Mouse (Mus musculus): ENCODE measurements around the gene Lbh.
A peak's percentile ranks its signal among the peaks of the same experiment; 100 is the strongest.

Gene Lbh

GRCm38 (mm10) chr17:72938871-72939568, 20.9 kb downstream of the Lbh start:
- DNase-seq (ENCODE audit: low read depth): peak; percentile 44

DNA sequence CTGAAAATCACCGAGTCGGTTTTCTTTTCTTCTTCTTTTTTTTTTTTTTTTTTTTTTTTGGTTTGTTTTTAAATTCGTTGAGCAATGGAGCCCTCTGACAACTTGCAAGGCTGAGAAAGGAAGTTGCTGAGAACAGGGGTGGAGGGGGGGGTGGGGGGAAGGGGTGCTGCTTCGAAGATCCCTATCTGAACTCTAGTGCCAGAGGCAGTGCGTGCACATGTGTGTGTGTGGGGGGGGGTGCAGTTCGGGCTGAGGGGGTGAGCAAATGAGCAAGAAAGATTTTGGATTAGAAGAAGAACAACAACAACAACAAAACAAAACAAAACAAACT, 21.4 kb downstream of the Lbh start:
- DNase-seq (ENCODE audit: low read depth): peak; percentile 81

GRCm38 (mm10) chr17:72944368-72944767, 26.3 kb downstream of the Lbh start:
- no peak for DNase-seq (ENCODE audit: low read depth)

GRCm38 (mm10) chr17:72947111-72947859, 29.2 kb downstream of the Lbh start:
- DNase-seq (ENCODE audit: low read depth): no peak

- peak; percentile 78 for DNase-seq (ENCODE audit: low read depth)
Observed at GRCm38 (mm10) chr17:72948119-72948518, 30.0 kb downstream of the Lbh start.

DNA sequence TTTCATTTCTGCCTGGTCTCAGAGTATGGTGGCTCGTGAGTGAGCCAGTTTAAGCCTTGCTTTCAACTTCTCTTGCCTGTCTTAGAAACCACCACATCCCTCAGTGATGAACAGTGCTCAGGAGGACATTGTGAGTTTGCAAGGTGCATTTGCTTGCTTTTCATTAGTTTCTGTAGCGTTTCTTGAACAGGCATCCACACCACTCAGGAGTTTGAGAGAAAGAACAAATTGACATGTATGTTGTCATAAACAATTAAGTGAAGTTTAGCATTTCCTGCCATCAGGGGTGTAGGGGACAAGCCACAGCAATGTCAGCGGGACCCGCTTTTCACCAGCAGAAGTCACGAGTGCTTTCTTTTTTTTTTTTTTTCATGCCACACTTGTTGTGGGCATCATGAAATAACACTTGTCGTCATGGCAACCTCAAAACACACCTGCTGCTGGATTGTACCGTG, 31.2 kb downstream of the Lbh start:
- peak; percentile 94 for DNase-seq (ENCODE audit: low read depth)

DNA sequence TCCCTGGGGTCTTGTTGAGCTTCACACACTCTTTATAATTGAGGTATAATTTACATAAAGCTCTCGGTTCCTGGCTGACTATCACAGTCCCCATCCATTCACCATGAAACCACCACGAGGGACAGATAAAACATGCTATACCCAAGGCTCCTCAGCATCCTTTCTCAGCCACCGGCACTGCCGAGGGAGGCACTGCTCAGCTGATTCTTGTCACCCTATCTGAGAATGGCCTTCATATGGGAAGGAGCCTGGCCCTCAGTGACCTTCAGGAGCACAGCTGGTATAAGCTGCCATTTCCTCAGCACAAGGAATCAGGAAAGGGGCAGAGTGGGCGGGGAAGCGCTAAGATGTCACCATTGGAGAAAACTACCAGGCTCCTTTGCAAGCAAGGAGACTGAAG, 33.2 kb downstream of the Lbh start:
- no peak for DNase-seq (ENCODE audit: low read depth)

DNA sequence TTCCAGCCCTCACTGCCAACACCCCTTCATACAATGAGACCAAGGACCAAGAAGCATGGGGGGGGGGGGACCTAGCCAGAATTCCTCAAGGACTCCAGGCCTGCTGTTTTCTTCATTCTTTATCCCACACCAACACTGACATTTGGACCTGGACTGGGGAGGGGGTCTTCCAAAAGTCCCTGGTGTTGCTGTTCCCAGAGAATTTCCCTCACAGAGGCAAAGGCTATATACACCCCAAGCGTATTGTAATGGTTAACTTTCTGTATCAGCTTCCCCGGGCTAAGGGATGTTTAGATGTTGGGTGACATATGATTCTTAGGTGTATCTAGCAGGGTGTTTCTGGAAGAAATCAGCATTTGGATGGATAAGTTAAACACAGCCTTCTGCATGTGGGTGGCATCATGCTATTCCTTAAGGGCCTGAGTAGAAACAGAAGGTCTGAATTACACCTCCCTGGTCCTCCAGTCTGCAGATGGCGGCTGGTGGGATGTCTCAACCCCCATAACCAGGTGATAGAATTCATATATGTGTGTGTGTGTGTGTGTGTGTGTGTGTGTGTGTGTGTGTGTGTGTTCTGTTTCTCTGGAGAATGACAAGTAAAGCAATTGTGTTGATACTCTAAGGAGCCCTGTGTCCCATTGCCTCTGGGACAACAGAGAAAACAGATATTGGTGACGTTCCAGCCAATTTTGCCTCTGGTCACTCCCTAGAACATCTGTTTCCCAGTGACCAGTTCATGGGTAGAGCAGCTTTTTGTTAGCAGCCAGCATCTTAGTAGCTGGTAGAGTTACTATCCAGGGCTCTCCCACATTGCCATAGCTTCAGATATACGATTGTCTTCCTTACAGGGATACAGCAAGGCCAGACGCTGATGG, 35.9 kb downstream of the Lbh start:
- no peak for DNase-seq (ENCODE audit: low read depth)

- no peak for DNase-seq (ENCODE audit: low read depth)
Observed at GRCm38 (mm10) chr17:72955534-72955933, 37.4 kb downstream of the Lbh start.

GRCm38 (mm10) chr17:72957016-72957415, 38.9 kb downstream of the Lbh start:
- no peak for DNase-seq (ENCODE audit: low read depth)

GRCm38 (mm10) chr17:72958886-72959285, 40.8 kb downstream of the Lbh start:
- no peak for DNase-seq (ENCODE audit: low read depth)

GRCm38 (mm10) chr17:72959497-72960039, 41.5 kb downstream of the Lbh start:
- no peak for DNase-seq (ENCODE audit: low read depth)

GRCm38 (mm10) chr17:72960243-72960642, 42.1 kb downstream of the Lbh start:
- DNase-seq (ENCODE audit: low read depth): no peak

- DNase-seq (ENCODE audit: low read depth): no peak
Observed at GRCm38 (mm10) chr17:72960873-72961272, 42.8 kb downstream of the Lbh start.

- no peak for DNase-seq (ENCODE audit: low read depth)
Observed at GRCm38 (mm10) chr17:72961953-72962630, 44.0 kb downstream of the Lbh start.

GRCm38 (mm10) chr17:72965687-72966086, 47.6 kb downstream of the Lbh start:
- DNase-seq (ENCODE audit: low read depth): peak; percentile 63

- DNase-seq (ENCODE audit: low read depth): peak; percentile 71
Observed at GRCm38 (mm10) chr17:72966091-72966531, 48.0 kb downstream of the Lbh start.

DNA sequence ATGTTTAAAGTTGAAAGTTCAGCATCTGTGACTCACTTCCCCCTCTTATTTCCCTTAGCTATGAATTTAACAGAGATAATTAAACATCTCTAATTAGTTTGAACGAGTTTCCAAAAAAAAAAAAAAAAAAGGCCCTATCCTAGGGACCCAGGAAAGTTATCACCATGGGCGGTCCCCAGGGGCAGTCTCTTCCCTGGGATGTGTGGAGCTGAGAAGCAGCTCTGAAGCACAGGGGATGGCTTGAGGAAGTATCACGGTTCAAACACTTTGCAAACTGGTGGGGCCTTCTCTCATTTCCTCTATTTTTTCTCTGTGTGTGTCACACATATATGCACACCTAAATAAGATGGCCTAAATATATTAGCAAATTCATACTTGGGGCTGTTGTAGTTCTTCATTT, 48.8 kb downstream of the Lbh start:
- no peak for DNase-seq (ENCODE audit: low read depth)

GRCm38 (mm10) chr17:72967371-72968175, 49.5 kb downstream of the Lbh start:
- DNase-seq (ENCODE audit: low read depth): peak; percentile 77

GRCm38 (mm10) chr17:72968666-72969065, 50.6 kb downstream of the Lbh start:
- no peak for DNase-seq (ENCODE audit: low read depth)

DNA sequence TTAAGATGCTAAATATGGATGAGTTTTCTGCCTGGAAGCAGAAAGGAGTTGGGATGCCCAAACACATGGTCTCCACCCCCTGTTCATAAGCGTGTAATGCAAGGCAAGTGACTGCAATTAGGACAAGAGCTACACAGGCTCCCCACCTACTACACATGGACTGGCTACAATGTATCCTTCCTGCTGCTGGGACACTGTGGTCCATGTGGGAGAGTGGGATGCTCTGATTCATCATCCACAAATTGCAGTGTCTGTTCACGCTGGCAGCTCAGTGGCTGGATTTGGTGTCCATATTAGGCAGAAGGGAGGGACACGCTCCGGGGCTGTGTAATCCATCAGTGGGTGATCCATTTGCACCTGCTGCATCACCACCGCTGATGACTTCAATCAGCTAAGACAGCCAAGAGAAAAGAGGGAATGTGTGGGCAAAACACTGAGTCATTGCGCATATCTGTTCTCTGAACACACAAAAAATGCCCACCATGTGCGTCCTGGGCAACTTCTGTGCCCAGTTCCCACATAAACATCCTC, 52.6 kb downstream of the Lbh start:
- DNase-seq (ENCODE audit: low read depth): no peak
